Mouse (Mus musculus): Measurements from ENCODE around the gene Rab7b. TPM values are rescaled to one million over a fixed set of nuclear protein-coding genes. Genes with fewer than 3 reads are reported as not detected.

The Rab7b gene
- polyA plus RNA-seq, 3 experiments from 2014 or later = 0.15 to 0.46 TPM; not detected in 1

GRCm38 (mm10) chr1:131696325-131696724 lies 7.8 kb downstream of the Rab7b start:
- no peak for ATAC-seq

GRCm38 (mm10) chr1:131698770-131699169 lies 10.3 kb downstream of the Rab7b start:
- no peak for ATAC-seq

GRCm38 (mm10) chr1:131699642-131700041 lies 11.1 kb downstream of the Rab7b start:
- ATAC-seq = no peak

- no peak for ATAC-seq
Observed at GRCm38 (mm10) chr1:131700447-131700846, 12.0 kb downstream of the Rab7b start.

DNA sequence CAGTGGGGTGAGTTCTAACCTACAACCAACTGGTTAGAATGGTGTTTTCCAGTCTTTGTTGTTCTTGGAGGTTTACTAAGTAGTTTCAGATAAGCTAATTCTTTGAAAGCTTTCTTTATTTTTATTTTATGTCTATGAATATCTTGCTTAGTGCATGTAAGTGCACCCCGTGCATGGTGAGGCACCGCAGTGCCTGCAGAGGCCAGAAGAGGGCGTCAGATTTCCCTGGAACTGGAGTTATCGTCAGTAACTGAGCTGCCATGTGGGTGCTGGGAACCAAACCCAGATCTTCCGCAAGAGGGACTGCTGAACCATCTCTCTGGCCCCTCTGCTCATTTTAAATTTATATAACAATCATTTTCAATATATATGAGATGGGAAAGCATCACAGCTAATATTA lies 12.9 kb downstream of the Rab7b start:
- no peak for ATAC-seq

DNA sequence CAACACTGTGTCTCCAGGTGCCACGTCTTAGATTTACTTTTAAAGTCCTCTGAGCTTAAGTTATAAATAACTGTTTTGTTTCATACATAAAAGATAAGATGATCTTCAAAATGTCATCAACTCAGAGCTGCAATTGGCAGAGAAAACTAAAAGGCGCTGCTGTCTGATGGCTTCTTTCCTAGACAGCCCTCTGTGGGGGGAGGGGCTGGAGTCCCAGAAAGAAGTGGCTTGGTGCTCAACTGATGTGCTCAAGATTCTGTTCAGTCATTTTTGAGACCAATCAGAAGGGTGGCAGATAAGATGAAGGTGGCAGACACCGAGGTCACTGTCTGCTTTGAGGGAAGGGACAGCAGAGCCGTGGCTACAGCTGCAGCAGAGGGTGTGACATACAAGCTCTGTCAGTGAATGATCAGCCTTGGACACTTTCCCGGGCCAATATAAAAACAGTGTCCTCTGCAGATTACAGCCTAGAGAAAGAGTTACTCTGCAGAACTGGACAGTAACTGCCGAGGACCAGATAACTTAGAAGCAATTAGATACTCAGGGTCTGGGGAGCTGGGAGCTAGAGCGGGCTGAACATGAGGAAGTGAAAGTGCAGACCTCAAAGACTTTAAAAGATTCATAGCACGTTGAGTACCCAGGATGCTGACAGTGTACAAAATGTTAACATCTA lies 13.7 kb downstream of the Rab7b start:
- no peak for ATAC-seq

GRCm38 (mm10) chr1:131703482-131703881 lies 15.0 kb downstream of the Rab7b start:
- ATAC-seq = no peak

DNA sequence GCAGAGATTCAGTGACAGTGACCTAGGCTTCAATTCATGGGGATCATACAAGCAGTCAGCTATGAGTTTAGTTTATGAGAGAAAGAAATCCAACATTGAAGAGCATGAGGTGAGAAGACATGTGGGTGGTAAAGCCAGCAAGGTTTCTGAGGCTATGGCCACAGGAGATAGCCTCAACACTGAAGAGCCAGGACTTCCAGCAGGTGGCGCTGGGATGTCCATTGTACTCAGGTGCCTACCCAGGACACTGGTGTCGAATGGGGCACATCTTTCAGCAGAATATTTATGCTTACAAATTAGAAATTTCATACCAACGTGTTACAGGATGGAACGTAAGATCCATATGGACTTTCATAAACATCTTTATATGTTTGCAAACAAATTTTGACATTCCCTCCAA lies 19.8 kb downstream of the Rab7b start:
- ATAC-seq = no peak

DNA sequence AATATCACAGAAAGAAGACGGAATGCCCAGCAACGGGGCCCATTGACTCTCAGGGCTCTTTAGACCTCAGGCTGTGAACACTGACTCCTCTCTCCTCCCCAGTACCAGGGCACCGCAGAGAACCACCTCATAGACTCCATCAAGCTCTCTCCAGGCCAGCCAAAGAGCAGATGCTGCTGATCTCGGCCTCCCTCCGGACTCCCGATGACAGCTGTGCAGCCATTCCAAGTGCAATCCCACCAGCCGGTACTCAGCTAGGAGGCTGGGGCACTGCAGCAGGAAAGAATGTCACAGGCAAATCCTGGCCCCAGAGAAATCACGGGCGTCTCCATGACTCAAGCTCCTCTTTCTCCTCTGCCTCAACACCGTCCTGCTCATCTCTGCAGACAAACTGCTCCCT lies 23.0 kb downstream of the Rab7b start:
- ATAC-seq = no peak

- ATAC-seq = no peak
Observed at GRCm38 (mm10) chr1:131712386-131712785, 23.9 kb downstream of the Rab7b start.

GRCm38 (mm10) chr1:131714388-131715337 lies 26.2 kb downstream of the Rab7b start:
- ATAC-seq = no peak

DNA sequence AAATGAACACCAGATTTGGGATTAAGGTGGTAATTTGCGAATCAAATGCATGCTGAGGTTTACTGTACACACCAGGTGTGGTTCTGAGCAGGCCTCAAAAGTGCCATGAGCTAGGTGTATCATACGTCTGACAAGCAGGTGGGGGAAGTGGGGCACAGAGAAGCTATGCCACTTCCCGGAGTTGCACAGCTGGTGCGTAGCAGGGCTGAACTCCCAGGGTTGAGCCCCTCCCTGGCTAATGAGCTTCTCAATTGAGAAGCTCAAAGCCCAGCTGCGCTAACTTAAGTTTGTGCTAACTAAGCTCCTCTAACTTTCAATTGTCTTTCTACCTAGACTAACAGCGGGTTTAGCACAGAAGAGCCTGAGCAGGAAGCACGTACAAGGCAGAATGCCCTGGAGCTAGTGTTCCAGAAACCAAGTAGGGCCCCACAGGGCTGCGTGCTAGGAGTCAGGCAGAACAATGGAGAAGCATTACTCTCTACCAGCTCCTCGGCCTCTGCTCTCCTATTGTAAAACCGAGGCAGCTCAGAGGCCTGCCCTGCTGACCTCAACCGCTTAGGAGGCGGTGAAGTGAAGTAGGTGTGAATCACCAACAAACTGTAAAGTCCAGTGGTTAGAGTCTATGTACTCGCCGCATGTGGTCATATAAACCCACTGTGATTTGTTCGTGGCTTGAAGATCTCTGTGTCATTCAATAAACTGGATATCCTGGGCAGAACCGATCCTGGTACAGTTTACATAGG lies 30.6 kb downstream of the Rab7b start:
- no peak for ATAC-seq

- ATAC-seq = no peak
Observed at GRCm38 (mm10) chr1:131721989-131722388, 33.5 kb downstream of the Rab7b start.

DNA sequence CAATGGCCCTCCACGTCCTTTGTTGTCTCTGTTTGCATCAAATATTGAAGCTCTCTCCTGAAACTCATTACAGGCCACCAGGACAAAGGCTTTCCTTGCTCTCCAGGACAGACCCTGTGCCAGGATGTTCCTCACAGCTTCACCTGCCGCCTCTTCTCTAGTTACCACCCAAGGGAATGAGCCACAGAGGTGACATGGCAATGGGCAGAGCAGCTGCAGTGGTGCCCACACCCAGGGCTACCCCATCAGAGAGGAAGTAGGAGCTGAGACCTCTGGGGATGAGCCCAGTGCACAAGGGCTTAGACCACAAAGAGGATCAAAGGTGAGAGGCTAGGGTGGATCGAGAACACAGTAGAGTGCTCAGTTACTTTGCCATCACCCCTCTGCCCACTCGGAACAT lies 35.1 kb downstream of the Rab7b start:
- no peak for ATAC-seq

DNA sequence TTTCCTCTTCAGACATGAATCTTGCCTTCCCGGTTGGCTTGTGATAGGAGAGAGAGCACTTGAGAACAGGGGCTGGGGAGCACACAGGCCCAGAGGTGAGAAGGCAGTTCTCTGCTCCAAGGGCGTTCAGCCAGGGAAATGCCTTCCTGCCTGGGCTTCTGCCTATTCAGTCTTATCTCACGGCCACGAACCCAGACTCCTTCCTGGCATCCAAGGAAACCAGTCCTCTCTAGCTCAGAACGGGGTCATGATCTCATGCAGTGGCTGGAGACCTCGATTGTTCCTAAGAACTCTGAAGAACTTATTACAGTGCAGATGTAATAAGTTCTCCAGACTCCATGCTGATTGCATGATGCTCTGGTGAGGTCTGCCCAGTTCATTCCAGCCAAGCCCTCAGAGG lies 38.1 kb downstream of the Rab7b start:
- ATAC-seq = no peak

- no peak for ATAC-seq
Observed at GRCm38 (mm10) chr1:131730639-131731437, 42.3 kb downstream of the Rab7b start.

DNA sequence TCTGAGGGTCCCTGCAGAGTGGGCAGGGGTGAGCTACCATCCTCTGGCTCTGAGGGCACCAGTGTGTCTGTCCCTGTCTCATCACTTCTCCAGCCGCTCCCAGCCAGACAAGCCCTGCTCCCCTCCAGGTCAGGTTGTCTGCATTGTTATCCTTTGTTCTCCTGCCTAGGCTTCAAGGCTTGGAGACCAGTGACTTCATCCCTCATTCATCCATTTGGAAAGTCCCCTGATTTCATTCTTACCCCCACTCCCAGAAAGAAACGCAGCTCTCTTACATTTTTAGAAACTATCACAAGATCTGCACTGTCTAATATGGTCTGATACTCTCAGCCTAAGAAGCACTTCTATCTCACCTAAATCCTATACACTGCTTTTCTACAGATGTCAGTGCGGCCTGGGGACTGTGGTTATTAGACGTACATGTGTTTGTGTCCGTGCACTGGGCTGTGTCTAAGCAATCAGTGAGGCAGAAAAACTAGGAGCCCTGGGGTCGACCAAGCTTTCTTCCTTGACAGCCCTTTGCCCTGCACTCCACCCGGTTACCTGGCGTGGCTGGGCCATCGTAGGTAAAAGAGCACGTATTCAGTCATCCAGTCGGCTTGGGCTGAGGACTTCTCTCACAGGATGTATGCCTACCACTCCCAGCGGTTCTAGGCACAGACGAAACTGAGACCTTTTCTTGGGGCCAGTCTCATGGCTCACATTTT lies 45.1 kb downstream of the Rab7b start:
- ATAC-seq = no peak

GRCm38 (mm10) chr1:131734657-131735273 lies 46.3 kb downstream of the Rab7b start:
- no peak for ATAC-seq

DNA sequence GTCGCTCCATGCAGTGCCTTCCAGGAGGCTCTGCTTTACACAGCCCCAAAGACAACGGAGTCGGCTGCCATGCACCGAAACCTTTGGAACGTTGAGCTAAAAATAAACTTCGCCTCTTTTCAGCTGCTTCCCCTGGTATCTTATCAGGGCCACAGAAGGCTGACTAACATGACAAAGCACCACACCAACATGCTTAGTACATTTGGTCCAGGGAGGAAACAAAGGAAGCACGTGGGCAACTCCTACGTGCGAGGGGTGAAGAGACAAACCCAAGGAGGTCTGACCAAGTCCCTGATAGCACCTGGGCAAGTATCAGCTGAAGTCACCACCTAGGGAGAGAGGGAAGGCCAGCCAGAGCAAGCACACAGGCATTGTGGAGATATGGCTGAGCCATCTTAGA lies 48.0 kb downstream of the Rab7b start:
- ATAC-seq = no peak

DNA sequence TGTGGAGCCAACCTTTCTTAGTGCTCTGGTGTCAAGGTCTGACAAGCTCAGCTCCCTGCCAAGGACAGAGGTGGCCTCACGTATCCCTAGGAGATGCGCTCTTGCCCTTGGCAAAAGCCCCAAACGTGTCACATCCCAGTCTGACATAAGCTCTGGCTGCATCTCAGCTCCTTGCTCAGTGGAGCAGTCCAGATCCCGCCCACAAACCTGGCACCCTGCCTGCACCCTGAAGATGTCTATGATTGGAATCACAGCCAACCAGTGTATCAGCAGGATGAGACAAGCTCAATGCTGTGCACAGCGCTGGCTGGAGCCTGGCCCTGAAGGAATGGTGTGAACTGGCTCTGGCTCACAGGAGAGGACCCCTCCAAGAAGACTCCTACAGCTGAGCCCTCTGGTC lies 48.8 kb downstream of the Rab7b start:
- no peak for ATAC-seq

DNA sequence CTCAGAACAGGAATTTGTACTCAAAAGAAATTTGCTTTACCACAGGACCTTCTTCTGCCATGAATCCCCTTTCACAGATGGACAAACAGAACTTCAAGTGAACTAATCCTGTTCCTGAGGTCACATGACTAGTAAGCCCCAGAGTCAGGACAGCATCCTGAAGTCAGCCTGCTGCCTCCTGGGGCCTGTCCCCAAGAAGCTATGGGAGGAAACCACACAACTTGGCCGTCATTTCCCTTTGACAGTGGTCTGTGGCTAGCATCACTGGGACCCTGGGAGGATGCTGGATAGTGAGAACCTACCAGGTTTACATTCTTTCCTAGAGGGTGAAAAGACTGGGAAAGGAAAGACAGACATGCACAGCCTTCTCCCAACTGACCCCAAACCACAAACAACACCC lies 50.3 kb downstream of the Rab7b start:
- no peak for ATAC-seq
